Mouse (Mus musculus) embryonic facial prominence, embryonic 14.5 days (tissue): ENCODE measurements around the gene Rab40c. TPM values are rescaled to one million over a fixed set of nuclear protein-coding genes. Genes with fewer than 3 reads are reported as not detected.

Experiments used
- ATAC-seq: fragments of 200-750 bp; cut with Nextera tagmentation; 2 replicates; pipeline ENCODE4 v1.8.0; 2017; ENCODE audit warnings: low read depth, moderate number of reproducible peaks, moderate TSS enrichment
- DNase-seq: peaks from one replicate; pipeline ENCODE4 v3.0.0-alpha.2; 2015; ENCODE audit warnings: low spot score
- H3K27ac ChIP-seq: fragments of 300-500 bp; sonication (generic); replicated peaks from 2 replicates; pipeline ENCODE4 v1.5.1; 2014; ENCODE audit warnings: low read depth, mild to moderate bottlenecking, low read length, moderate library complexity
- H3K27me3 ChIP-seq: fragments of 300-500 bp; sonication (generic); replicated peaks from 2 replicates; pipeline ENCODE4 v1.6.1; 2014; ENCODE audit warnings: low read length; ENCODE audit not compliant: control insufficient read depth, insufficient read depth
- H3K36me3 ChIP-seq: fragments of 300-500 bp; sonication (generic); 2 replicates; pipeline ENCODE4 v1.6.1; 2014; ENCODE audit warnings: low read length, mixed read lengths; ENCODE audit not compliant: control insufficient read depth, insufficient read depth
- H3K4me1 ChIP-seq: fragments of 300-500 bp; sonication (generic); 2 replicates; pipeline ENCODE4 v1.6.1; 2014; ENCODE audit warnings: antibody characterized with exemption, low read length; ENCODE audit not compliant: control insufficient read depth, insufficient read depth
- H3K4me2 ChIP-seq: fragments of 300-500 bp; sonication (generic); 2 replicates; pipeline ENCODE4 v1.6.1; 2014; ENCODE audit warnings: low read depth, mild to moderate bottlenecking, low read length, moderate library complexity, mixed read lengths
- H3K4me3 ChIP-seq: fragments of 300-500 bp; sonication (generic); 2 replicates; pipeline ENCODE4 v1.5.1; 2014; ENCODE audit warnings: low read depth, mild to moderate bottlenecking, low read length
- H3K9ac ChIP-seq: fragments of 300-500 bp; sonication (generic); 2 replicates; pipeline ENCODE4 v1.6.1; 2014; ENCODE audit warnings: low read depth, mild to moderate bottlenecking, low read length, moderate library complexity, mixed read lengths
- H3K9me3 ChIP-seq: fragments of 300-500 bp; sonication (generic); 2 replicates; pipeline ENCODE4 v1.6.1; 2016; ENCODE audit warnings: low read length; ENCODE audit not compliant: control insufficient read depth
- WGBS: fragments of 180-500 bp; shearing (Covaris S2); extraction: QIAGEN DNeasy Blood & Tissue Kit; methylation state at CpG from one replicate; pipeline ENCODE4 v1.1.7; 2014; 5-methylcytosine and 5-hydroxymethylcytosine counted together
- polyA plus RNA-seq: library from polyadenylated mRNA; unstranded; fragments of >200 nt; fragmentation: Nextera tagmentation; extraction: Ambion mirVana; gene quantifications from 2 replicates; pipeline ENCODE4 v1.2.1, GENCODE M21; 2014

Gene Rab40c
- polyA plus RNA-seq, 1 experiment from 2014 or later: 17.1 TPM

DNA sequence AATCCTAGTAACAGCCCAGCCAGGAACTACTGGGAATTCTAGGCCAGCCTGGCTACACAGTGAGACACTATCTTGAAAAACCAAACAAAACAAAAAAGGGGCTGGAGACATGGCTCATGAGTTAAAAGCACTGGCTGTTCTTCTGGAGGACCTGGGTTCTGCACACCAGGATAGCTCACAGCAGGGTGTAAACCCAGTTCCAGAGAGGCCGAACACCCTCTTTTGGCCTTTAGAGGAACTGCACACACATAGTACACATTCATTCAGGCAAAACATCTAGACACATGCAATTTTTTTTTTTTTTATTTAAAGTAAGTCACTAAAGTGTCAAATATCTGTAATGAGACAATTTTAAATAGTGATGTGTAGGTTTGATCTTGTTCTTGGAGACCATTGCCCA, 19.3 kb downstream of the Rab40c start:
- no peaks in the 10 kb centered on the region for H3K4me1 ChIP-seq
- no peak for ATAC-seq
- H3K36me3 ChIP-seq: peaks cover 7% of the 10 kb centered on the region; the same call in 1 of the 2 replicates
- no peaks in the 10 kb centered on the region for H3K9me3 ChIP-seq
- no peak overlapping the region for H3K27ac ChIP-seq
- no peaks in the 10 kb centered on the region for H3K27me3 ChIP-seq
- DNase-seq: no peak
- no peak overlapping the region for H3K4me3 ChIP-seq
- H3K9ac ChIP-seq: no peak overlapping the region
- no peak overlapping the region for H3K4me2 ChIP-seq
- WGBS: 88% methylated on average over 1 of the region's 1 CpGs

DNA sequence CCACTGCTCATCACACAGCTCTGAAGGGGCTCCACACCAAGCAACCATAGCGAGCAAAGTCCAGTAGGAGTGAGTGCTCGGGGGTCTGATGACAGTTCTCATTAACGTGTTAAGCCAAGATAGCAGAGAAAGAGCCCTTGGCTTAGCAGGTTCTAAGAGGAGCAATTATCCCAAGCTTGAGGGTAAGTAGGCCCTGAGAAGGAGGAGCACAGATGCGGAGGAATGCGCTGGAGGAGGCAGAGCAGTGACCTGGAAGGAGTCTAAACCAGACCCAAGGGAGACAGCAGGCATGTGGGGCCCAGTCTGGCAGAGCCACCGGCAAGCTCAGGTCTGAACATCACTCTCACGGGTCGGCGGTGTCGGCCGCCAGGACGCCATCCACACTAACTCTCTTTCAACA, 23.6 kb downstream of the Rab40c start:
- Histone ChIP-seq H3K27ac (no peak overlapping the region), H3K4me3 (no peak overlapping the region), H3K4me2 (no peak overlapping the region), H3K27me3 (no peaks in the 10 kb centered on the region), H3K36me3 (peaks cover 7% of the 10 kb centered on the region; the same call in 1 of the 2 replicates), H3K9me3 (no peaks in the 10 kb centered on the region), H3K9ac (no peak overlapping the region), H3K4me1 (no peaks in the 10 kb centered on the region)
- 52% methylated on average over 12 of the region's 12 CpGs for WGBS
- ATAC-seq (no peak), DNase-seq (no peak)

DNA sequence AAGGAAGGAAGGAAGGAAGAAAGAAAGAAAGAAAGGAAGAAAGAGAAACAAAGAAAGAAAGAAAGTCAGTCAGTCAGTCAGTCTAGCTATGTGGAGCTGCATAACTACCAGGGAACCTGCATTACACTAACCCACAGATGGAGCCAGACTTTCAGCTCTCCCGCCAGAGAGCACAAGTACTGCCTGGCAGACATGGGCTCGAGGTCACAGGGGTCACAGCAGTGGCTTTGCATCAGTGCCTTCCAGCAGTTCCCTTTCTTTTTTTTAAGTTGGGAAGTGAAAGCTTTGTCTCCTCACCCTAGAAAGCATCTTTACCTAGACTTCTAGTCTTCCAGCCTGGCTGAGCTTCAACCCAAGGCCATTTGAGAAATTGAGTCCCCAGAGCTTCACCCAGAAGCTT, 24.1 kb downstream of the Rab40c start:
- Histone ChIP-seq H3K9ac (no peak overlapping the region), H3K27me3 (no peaks in the 10 kb centered on the region), H3K9me3 (no peaks in the 10 kb centered on the region), H3K4me2 (no peak overlapping the region), H3K27ac (no peak overlapping the region), H3K4me3 (no peak overlapping the region), H3K4me1 (no peaks in the 10 kb centered on the region), H3K36me3 (peaks cover 5% of the 10 kb centered on the region)
- ATAC-seq (no peak), DNase-seq (no peak)
- 29% methylated on average over 2 of the region's 2 CpGs for WGBS

DNA sequence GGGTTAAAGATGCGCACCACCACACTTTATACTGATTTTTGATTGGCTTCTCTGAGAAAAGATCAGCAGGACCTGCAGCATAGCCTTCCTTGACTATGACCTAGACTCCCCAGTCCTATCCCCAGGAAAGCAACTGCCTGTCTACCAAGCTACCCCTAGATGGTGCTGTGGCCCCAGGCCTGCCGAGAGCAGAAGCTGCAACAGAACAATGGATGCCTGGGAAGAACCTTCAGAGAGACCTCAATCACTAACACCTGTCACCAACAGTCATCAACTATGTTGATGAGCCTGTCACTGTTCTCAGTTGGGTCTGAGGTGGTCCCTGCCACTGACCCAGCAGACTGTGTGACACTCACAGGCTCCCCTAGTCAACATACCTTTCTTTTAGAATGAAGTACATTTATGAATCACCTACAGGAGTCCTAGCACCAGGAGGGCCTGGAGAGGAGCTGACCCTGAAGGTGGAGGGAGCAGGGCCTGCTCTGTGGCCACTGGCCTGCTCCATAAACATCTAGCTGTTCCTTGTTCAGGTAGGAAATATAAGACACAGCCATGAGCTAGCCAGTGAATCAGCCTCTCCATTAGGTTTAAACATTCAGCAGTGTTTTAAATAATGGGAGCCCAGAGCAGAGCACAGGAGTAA, 25.4 kb downstream of the Rab40c start:
- 35% methylated on average over 2 of the region's 2 CpGs for WGBS
- Histone ChIP-seq H3K9ac (no peak overlapping the region), H3K4me2 (no peak overlapping the region), H3K4me1 (no peaks in the 10 kb centered on the region), H3K27ac (no peak overlapping the region), H3K36me3 (peaks cover 14% of the 10 kb centered on the region; the same call in 1 of the 2 replicates), H3K4me3 (no peak overlapping the region), H3K9me3 (no peaks in the 10 kb centered on the region), H3K27me3 (no peaks in the 10 kb centered on the region)
- ATAC-seq: peak; percentile 86
- DNase-seq: peak; percentile 79

DNA sequence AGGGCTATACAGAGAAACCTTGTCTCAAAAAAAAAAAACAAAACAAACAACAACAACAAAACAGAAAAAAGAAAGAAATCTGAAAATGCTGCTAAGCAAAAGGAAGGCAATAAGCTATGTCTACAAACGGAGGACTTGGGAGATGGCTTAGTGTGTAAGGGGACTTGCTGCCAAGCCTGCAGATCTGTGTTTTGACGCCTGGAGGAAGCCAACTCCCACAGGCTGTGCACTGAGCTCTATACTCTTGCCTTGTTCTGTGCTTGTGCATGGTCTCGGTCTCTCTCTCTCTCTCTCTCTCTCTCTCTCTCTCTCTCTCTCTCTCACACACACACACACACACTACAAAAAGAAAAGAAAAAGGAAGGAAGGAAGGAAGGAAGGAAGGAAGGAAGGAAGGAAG, 30.7 kb downstream of the Rab40c start:
- no peak for ATAC-seq
- Histone ChIP-seq H3K9ac (no peak overlapping the region), H3K27me3 (no peaks in the 10 kb centered on the region), H3K4me2 (no peak overlapping the region), H3K27ac (no peak overlapping the region), H3K9me3 (no peaks in the 10 kb centered on the region), H3K4me3 (no peak overlapping the region), H3K4me1 (no peaks in the 10 kb centered on the region), H3K36me3 (peaks cover 44% of the 10 kb centered on the region)
- 89% methylated on average over 3 of the region's 3 CpGs for WGBS
- no peak for DNase-seq

DNA sequence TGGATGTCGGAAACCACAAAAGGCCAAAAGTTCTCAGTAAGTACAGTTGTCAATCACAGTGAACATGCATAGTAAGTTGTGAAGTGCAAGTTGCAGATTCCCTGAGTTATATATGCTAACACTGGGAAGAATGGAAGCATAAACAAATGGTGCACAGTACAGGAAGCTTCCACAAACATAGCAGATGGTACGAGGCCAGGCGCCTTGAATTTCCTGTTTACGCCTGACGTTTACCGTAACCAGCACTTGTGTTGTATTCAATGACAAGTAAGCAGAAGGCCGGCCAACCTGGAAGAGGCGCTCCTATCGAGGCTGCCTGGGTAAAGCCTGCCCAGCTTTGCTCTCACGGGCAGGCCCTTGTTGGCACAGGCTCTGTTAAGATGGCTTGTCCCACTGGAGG, 32.1 kb downstream of the Rab40c start:
- ATAC-seq (no peak), DNase-seq (no peak)
- no peaks in the 10 kb centered on the region for H3K9me3 ChIP-seq
- no peak overlapping the region for H3K4me2 ChIP-seq
- H3K27ac ChIP-seq: no peak overlapping the region
- no peaks in the 10 kb centered on the region for H3K27me3 ChIP-seq
- H3K9ac ChIP-seq: no peak overlapping the region
- H3K4me1 ChIP-seq: no peaks in the 10 kb centered on the region
- H3K36me3 ChIP-seq: peaks cover 58% of the 10 kb centered on the region
- 82% methylated on average over 10 of the region's 10 CpGs for WGBS
- H3K4me3 ChIP-seq: no peak overlapping the region

DNA sequence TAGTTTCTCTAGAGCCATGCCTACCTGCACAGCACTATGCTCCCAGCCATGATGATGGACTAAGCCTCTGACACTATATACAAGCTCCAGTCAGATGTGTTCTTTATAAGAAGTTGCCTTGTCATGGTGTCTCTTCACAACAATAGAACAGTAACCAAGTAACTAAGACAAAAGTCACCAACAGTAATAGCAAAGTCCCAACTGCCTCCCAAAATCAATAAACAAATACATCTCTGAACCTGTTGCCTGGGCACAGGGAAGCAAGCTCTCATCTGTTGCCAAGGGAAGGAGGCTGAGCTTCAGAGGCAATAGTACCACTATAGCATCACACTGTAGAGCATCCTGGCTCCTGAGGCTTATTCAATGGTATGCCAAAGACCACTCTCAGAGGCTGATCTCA, 32.7 kb downstream of the Rab40c start:
- no peaks in the 10 kb centered on the region for H3K9me3 ChIP-seq
- H3K27me3 ChIP-seq: no peaks in the 10 kb centered on the region

DNA sequence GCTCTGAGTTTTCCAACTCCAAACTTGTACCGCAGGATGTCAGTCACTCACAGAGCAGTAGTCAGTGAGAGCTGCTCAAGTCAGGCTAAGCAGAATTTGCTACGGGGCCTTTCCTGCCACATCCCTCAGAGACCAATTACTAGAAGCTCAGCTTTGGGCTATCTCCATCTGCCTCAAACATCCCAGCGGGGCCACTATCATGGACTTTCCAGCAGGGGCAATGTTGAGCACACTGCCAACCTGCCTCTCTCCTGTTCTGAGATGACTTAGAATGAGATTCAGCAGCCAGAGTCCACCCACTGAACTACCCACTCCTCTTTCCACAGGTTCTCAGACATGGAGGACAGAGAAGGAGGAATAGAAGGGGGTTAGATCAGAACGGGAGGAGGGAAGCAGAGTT, 33.9 kb downstream of the Rab40c start:
- H3K27me3 ChIP-seq: no peaks in the 10 kb centered on the region
- H3K4me1 ChIP-seq: no peaks in the 10 kb centered on the region
- 0 out of 2 replicates have a peak, but pooled peaks have one; percentile 23 for ATAC-seq
- H3K27ac ChIP-seq: no peak overlapping the region
- H3K4me2 ChIP-seq: no peak overlapping the region
- H3K9me3 ChIP-seq: no peaks in the 10 kb centered on the region
- no peak for DNase-seq
- 34% methylated on average over 4 of the region's 4 CpGs for WGBS
- peaks cover 68% of the 10 kb centered on the region for H3K36me3 ChIP-seq
- H3K9ac ChIP-seq: no peak overlapping the region
- H3K4me3 ChIP-seq: no peak overlapping the region

More for the DNA sequence above, 32.7 kb downstream of the Rab40c start:
- H3K4me1 ChIP-seq: no peaks in the 10 kb centered on the region
- no peak overlapping the region for H3K4me2 ChIP-seq
- no peak overlapping the region for H3K4me3 ChIP-seq
- ATAC-seq (no peak), DNase-seq (no peak)
- no peak overlapping the region for H3K9ac ChIP-seq
- peaks cover 65% of the 10 kb centered on the region for H3K36me3 ChIP-seq
- H3K27ac ChIP-seq: no peak overlapping the region

DNA sequence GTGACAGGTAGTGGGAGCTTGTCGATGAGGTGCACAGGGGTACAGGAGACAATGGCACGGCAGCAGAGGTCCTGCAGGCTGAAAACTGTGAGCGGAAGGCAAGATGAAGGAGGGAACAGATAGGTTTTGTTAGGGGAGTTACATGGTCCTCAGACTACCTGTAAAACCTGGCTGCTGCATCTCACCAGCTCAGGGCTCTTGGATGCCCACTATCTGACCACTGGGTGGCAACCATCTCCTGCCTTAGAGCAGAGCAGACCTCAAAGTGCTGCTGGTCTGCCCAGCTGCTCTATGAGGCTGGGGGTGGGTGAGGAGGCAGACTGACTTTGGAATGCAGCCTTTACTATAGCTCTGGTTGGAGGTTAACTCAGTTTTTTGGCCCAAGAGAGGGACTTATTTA, 35.7 kb downstream of the Rab40c start:
- H3K4me1 ChIP-seq: no peaks in the 10 kb centered on the region
- H3K27me3 ChIP-seq: no peaks in the 10 kb centered on the region
- no peak overlapping the region for H3K27ac ChIP-seq
- DNase-seq (no peak), ATAC-seq (no peak)
- H3K36me3 ChIP-seq: peaks cover 56% of the 10 kb centered on the region
- no peaks in the 10 kb centered on the region for H3K9me3 ChIP-seq
- no peak overlapping the region for H3K4me3 ChIP-seq
- no peak overlapping the region for H3K9ac ChIP-seq
- no peak overlapping the region for H3K4me2 ChIP-seq
- WGBS: 92% methylated on average over 3 of the region's 3 CpGs
